ENCODE assay signal across 15 mouse cellular contexts in genomic region chr1:33042424-33042823, GRCm38 (mm10).
A peak's percentile ranks its signal among the peaks of the same experiment; 100 is the strongest.
DNase-seq lines count a peak whose midpoint lies in the region; ATAC-seq and TF ChIP-seq lines count a peak whose summit lies in the region.
"Had no signal": no experiment of that assay in that cellular context is flagged by ENCODE, and none has a peak within 500 bp of the region (broad histone marks: within the 10 kb centered on the region; RNA-seq: fewer than 3 reads in every experiment).

No protein-coding gene starts in this region.

- ATAC-seq in kidney, postnatal 0 days (replicated peaks; ENCODE audit: low FRiP score, low read depth), result no peak
- peak; percentile 82 for ATAC-seq in forebrain, embryonic 15.5 days (replicated peaks)
- ATAC-seq in midbrain, embryonic 13.5 days, result peak; percentile 80

- H3K27me3 ChIP-seq in kidney, postnatal 0 days (ENCODE audit: insufficient read depth, low read length), result no peaks in the 10 kb centered on the region
- no peaks in the 10 kb centered on the region for H3K27me3 ChIP-seq in forebrain, embryonic 15.5 days
- H3K27me3 ChIP-seq in midbrain, embryonic 13.5 days, result no peaks in the 10 kb centered on the region
- no peaks in the 10 kb centered on the region for H3K27me3 ChIP-seq in thymus, adult 2 months (ENCODE audit: control insufficient read depth, insufficient read depth, low read length)
- H3K27me3 ChIP-seq: liver, embryonic 13.5 days had no signal

- no peak overlapping the region for H3K4me3 ChIP-seq in kidney, postnatal 0 days (replicated peaks; ENCODE audit: low read depth, low read length)
- H3K4me3 ChIP-seq in forebrain, embryonic 15.5 days, result no peak overlapping the region
- no peak overlapping the region for H3K4me3 ChIP-seq in midbrain, embryonic 13.5 days (replicated peaks)
- H3K4me3 ChIP-seq in thymus, adult 2 months (ENCODE audit: control insufficient read depth, insufficient read depth, low read length), result no peak overlapping the region
- H3K4me3 ChIP-seq: liver, embryonic 13.5 days had no signal

- no peaks in the 10 kb centered on the region for H3K4me1 ChIP-seq in kidney, postnatal 0 days (replicated peaks; ENCODE audit: insufficient read depth, low read length)
- H3K4me1 ChIP-seq in forebrain, embryonic 15.5 days, result 0 out of 2 replicates have a peak, but pooled peaks cover 2% of the 10 kb centered on the region
- peaks cover 5% of the 10 kb centered on the region; the same call in 1 of the 2 replicates for H3K4me1 ChIP-seq in midbrain, embryonic 13.5 days (replicated peaks)
- H3K4me1 ChIP-seq in thymus, adult 2 months (replicated peaks; ENCODE audit: control insufficient read depth, insufficient read depth, low read length), result no peaks in the 10 kb centered on the region
- H3K4me1 ChIP-seq: liver, embryonic 13.5 days had no signal

- H3K4me2 ChIP-seq in kidney, postnatal 0 days (ENCODE audit: low read length), result no peak overlapping the region
- H3K4me2 ChIP-seq in forebrain, embryonic 15.5 days (replicated peaks), result no peak overlapping the region
- no peak overlapping the region for H3K4me2 ChIP-seq in midbrain, embryonic 13.5 days (replicated peaks)
- H3K4me2 ChIP-seq: liver, embryonic 13.5 days had no signal

- no peaks in the 10 kb centered on the region for H3K9me3 ChIP-seq in kidney, postnatal 0 days (replicated peaks; ENCODE audit: low read length)
- H3K9me3 ChIP-seq in forebrain, embryonic 15.5 days, result no peaks in the 10 kb centered on the region
- no peaks in the 10 kb centered on the region for H3K9me3 ChIP-seq in midbrain, embryonic 13.5 days
- H3K9me3 ChIP-seq: liver, embryonic 13.5 days had no signal

- peak; percentile 77 for DNase-seq in kidney, postnatal 0 days (ENCODE audit: low spot score)
- no peak for DNase-seq in kidney, postnatal 10 days
- peak; percentile 83 for DNase-seq in brain, embryonic 14.5 days (ENCODE audit: low read depth)
- no peak for DNase-seq in thymus, adult 2 months
- no peak for DNase-seq in adrenal gland, adult 8-10 months
- DNase-seq in spleen, postnatal 36 days (ENCODE audit: low spot score in 2 of 2), result no peak
- DNase-seq: adrenal gland, postnatal 25 days; cerebellum, adult 8-10 months; heart, postnatal 10 days; kidney, adult 2 months; liver, embryonic 13.5 days; thymus, postnatal 4 days had no signal

- 28% methylated on average over 2 of the region's 2 CpGs for WGBS in kidney, postnatal 0 days
- WGBS in forebrain, embryonic 15.5 days, result 9% methylated on average over 2 of the region's 2 CpGs
- 12% methylated on average over 2 of the region's 2 CpGs for WGBS in midbrain, embryonic 13.5 days
- WGBS in thymus, adult 2 months, result 86% methylated on average over 2 of the region's 2 CpGs

- no peaks in the 10 kb centered on the region for H3K36me3 ChIP-seq in kidney, postnatal 0 days (ENCODE audit: insufficient read depth, low read length)
- H3K36me3 ChIP-seq in forebrain, embryonic 15.5 days, result no peaks in the 10 kb centered on the region
- H3K36me3 ChIP-seq in midbrain, embryonic 13.5 days, result no peaks in the 10 kb centered on the region
- no peaks in the 10 kb centered on the region for H3K36me3 ChIP-seq in thymus, adult 2 months (ENCODE audit: control insufficient read depth, insufficient read depth, low read length)
- H3K36me3 ChIP-seq: liver, embryonic 13.5 days had no signal

- TF ChIP-seq CTCF in kidney, postnatal 0 days (IDR thresholded peaks at IDR 0.05; ENCODE audit: low read depth), result no peak
- no peak for TF ChIP-seq CTCF in brain, embryonic 14.5 days (IDR thresholded peaks at IDR 0.05; ENCODE audit: borderline replicate concordance, extremely low read depth, insufficient read depth, insufficient read length)
- no peak for TF ChIP-seq CTCF in thymus, adult 2 months (IDR thresholded peaks at IDR 0.05; ENCODE audit: borderline replicate concordance, control insufficient read depth, extremely low read depth, insufficient read depth, low read length, poor library complexity)

- TF ChIP-seq POLR2A in brain, embryonic 14.5 days (IDR thresholded peaks at IDR 0.05; ENCODE audit: borderline replicate concordance, extremely low read depth, insufficient read depth, insufficient read length, poor library complexity, severe bottlenecking), result no peak
- no peak for TF ChIP-seq POLR2A in thymus, adult 2 months (IDR thresholded peaks at IDR 0.05; ENCODE audit: control insufficient read depth, extremely low read depth, insufficient read depth, low read length, poor library complexity)

- H3K27ac ChIP-seq in kidney, postnatal 0 days, result no peak overlapping the region
- H3K27ac ChIP-seq in forebrain, embryonic 15.5 days (replicated peaks), result 0 out of 2 replicates have a peak overlapping the region, but pooled peaks have one; percentile 0
- H3K27ac ChIP-seq in midbrain, embryonic 13.5 days, result no peak overlapping the region
- no peak overlapping the region for H3K27ac ChIP-seq in thymus, adult 2 months (ENCODE audit: control insufficient read depth, insufficient read depth, low read length)
- H3K27ac ChIP-seq: liver, embryonic 13.5 days; macrophage had no signal

- no peak overlapping the region for H3K9ac ChIP-seq in kidney, postnatal 0 days (ENCODE audit: low read depth, low read length)
- H3K9ac ChIP-seq in forebrain, embryonic 15.5 days (replicated peaks), result no peak overlapping the region
- no peak overlapping the region for H3K9ac ChIP-seq in midbrain, embryonic 13.5 days (replicated peaks)
- H3K9ac ChIP-seq: liver, embryonic 13.5 days had no signal

Comparison
In these comparisons a context has a peak if more than half of its experiments do, and no peak if none do; other contexts are left out.
1. DNase-seq: peak in kidney, postnatal 0 days (single experiment) and brain, embryonic 14.5 days (single experiment); none in kidney, postnatal 10 days (single experiment), thymus, adult 2 months (single experiment), adrenal gland, adult 8-10 months (single experiment) and spleen, postnatal 36 days (0 of 2).